Mouse (Mus musculus) MEL (cell line): ENCODE measurements around the gene E130116L18Rik. TPM values are rescaled to one million over a fixed set of nuclear protein-coding genes. Genes with fewer than 3 reads are reported as not detected.
A peak's percentile ranks its signal among the peaks of the same experiment; 100 is the strongest.

Experiments used
- DNase-seq: peaks from one replicate; pipeline ENCODE4 v3.0.0; 2011; ENCODE audit warnings: low read depth, low spot score
- H3K27ac ChIP-seq: 2 replicates; pipeline ENCODE4 v1.5.1; 2012; ENCODE audit warnings: low read depth, mild to moderate bottlenecking, control low read depth, low read length, moderate library complexity; ENCODE audit not compliant: control insufficient read depth
- H3K27me3 ChIP-seq, 2 experiments: fragments of 150-350 bp in 1 of 2; sonication (generic) in 1 of 2; 2 replicates each; pipeline ENCODE4 v1.6.1; 2012; ENCODE audit warnings: low read length in 2 of 2, mild to moderate bottlenecking in 2 of 2, improper control_type of control experiment in 1 of 2, moderate library complexity in 1 of 2; ENCODE audit not compliant: insufficient read depth in 2 of 2, control insufficient read depth in 1 of 2
- H3K36me3 ChIP-seq, 2 experiments: 2 replicates each; pipeline ENCODE4 v1.6.1; 2012 to 2014; ENCODE audit warnings: low read length in 2 of 2, improper control_type of control experiment in 1 of 2, inconsistent platforms in 1 of 2, mild to moderate bottlenecking in 1 of 2; ENCODE audit not compliant: insufficient read depth in 2 of 2, control insufficient read depth in 1 of 2
- H3K4me1 ChIP-seq, 2 experiments: fragments of 150-350 bp in 1 of 2; sonication (generic) in 1 of 2; 2 replicates each; pipeline ENCODE4 v1.6.1; 2012; ENCODE audit warnings: low read length in 2 of 2, improper control_type of control experiment in 1 of 2, mild to moderate bottlenecking in 1 of 2; ENCODE audit not compliant: insufficient read depth in 2 of 2, control insufficient read depth in 1 of 2
- H3K4me3 ChIP-seq, 2 experiments: fragments of 150-350 bp in 1 of 2; sonication (generic) in 1 of 2; 2 replicates each; pipeline ENCODE4 v1.5.1; 2012; ENCODE audit warnings: low read depth in 2 of 2, low read length in 2 of 2, mild to moderate bottlenecking in 2 of 2, moderate library complexity in 2 of 2, control low read depth in 1 of 2, improper control_type of control experiment in 1 of 2; ENCODE audit not compliant: control insufficient read depth in 1 of 2, insufficient read depth in 1 of 2
- H3K79me2 ChIP-seq: 2 replicates; pipeline ENCODE4 v1.6.1; 2012; ENCODE audit warnings: mild to moderate bottlenecking, low read length, moderate library complexity; ENCODE audit not compliant: control insufficient read depth, poor library complexity, insufficient read depth
- H3K9ac ChIP-seq: 2 replicates; pipeline ENCODE4 v1.6.1; 2012; ENCODE audit warnings: low read depth, mild to moderate bottlenecking, control low read depth, low read length, moderate library complexity; ENCODE audit not compliant: control insufficient read depth, poor library complexity, severe bottlenecking
- H3K9me3 ChIP-seq: fragments of 150-350 bp; sonication (generic); replicated peaks from 2 replicates; pipeline ENCODE4 v1.6.1; 2012; ENCODE audit warnings: mild to moderate bottlenecking, low read length, improper control_type of control experiment, moderate library complexity; ENCODE audit not compliant: insufficient read depth
- CHD1 ChIP-seq: IDR thresholded peaks from 2 replicates; pipeline ENCODE4 v1.6.1; 2012; ENCODE audit warnings: low read depth, mild to moderate bottlenecking, inconsistent platforms, low read length, improper control_type of control experiment
- CHD2 ChIP-seq: IDR thresholded peaks from 2 replicates; pipeline ENCODE4 v1.6.1; 2011; ENCODE audit warnings: low read length, improper control_type of control experiment
- CTCF ChIP-seq, 3 experiments: IDR thresholded peaks in 2 of 3; conservative IDR thresholded peaks in 1 of 3; 2 replicates each; pipeline ENCODE4 v1.5.1; 2011 to 2012; ENCODE audit warnings: low read length in 3 of 3, low read depth in 2 of 3, mild to moderate bottlenecking in 2 of 3, improper control_type of control experiment in 1 of 3, inconsistent platforms in 1 of 3, mixed read lengths in 1 of 3, moderate library complexity in 1 of 3; ENCODE audit not compliant: control insufficient read depth in 1 of 3, insufficient read depth in 1 of 3, poor library complexity in 1 of 3, severe bottlenecking in 1 of 3
- E2F4 ChIP-seq: IDR thresholded peaks from 2 replicates; pipeline ENCODE4 v1.6.1; 2011; ENCODE audit warnings: low read depth, low read length, improper control_type of control experiment, borderline replicate concordance
- ELF1 ChIP-seq: IDR thresholded peaks from 2 replicates; pipeline ENCODE4 v1.6.1; 2014; ENCODE audit warnings: low read depth, mild to moderate bottlenecking, inconsistent platforms, low read length, improper control_type of control experiment, moderate library complexity
- EP300 ChIP-seq, 2 experiments: IDR thresholded peaks; 2 replicates each; pipeline ENCODE4 v1.6.1; 2011; ENCODE audit warnings: improper control_type of control experiment in 2 of 2, low read length in 2 of 2, low read depth in 1 of 2, mild to moderate bottlenecking in 1 of 2
- ETS1 ChIP-seq: IDR thresholded peaks from 2 replicates; pipeline ENCODE4 v1.6.1; 2012; ENCODE audit warnings: low read depth, mild to moderate bottlenecking, inconsistent platforms, low read length, improper control_type of control experiment, moderate library complexity
- GABPA ChIP-seq: IDR thresholded peaks from 2 replicates; pipeline ENCODE4 v1.6.1; 2012; ENCODE audit warnings: low read depth, mild to moderate bottlenecking, inconsistent platforms, low read length, improper control_type of control experiment, moderate library complexity
- JUND ChIP-seq: IDR thresholded peaks from 2 replicates; pipeline ENCODE4 v1.6.1; 2011; ENCODE audit warnings: low read depth, mild to moderate bottlenecking, improper control_type of control experiment, low read length
- KAT2A ChIP-seq: conservative IDR thresholded peaks from 2 replicates; pipeline ENCODE4 v1.6.1; 2012; ENCODE audit warnings: low read depth, low read length, improper control_type of control experiment, inconsistent platforms
- MAFK ChIP-seq: IDR thresholded peaks from 2 replicates; pipeline ENCODE4 v1.6.1; 2011; ENCODE audit warnings: low read depth, mild to moderate bottlenecking, low read length, improper control_type of control experiment, borderline replicate concordance
- MAZ ChIP-seq: IDR thresholded peaks from 2 replicates; pipeline ENCODE4 v1.6.1; 2012; ENCODE audit warnings: low read depth, mild to moderate bottlenecking, inconsistent platforms, low read length, improper control_type of control experiment
- MEF2A ChIP-seq: IDR thresholded peaks from 2 replicates; pipeline ENCODE4 v1.6.1; 2014; ENCODE audit warnings: low read depth, mild to moderate bottlenecking, inconsistent platforms, low read length, improper control_type of control experiment; ENCODE audit not compliant: poor library complexity, insufficient replicate concordance, severe bottlenecking; ENCODE audit errors: extremely low read depth
- MXI1 ChIP-seq: IDR thresholded peaks from 2 replicates; pipeline ENCODE4 v1.6.1; 2011; ENCODE audit warnings: mild to moderate bottlenecking, low read depth, low read length, improper control_type of control experiment
- MYB ChIP-seq: IDR thresholded peaks from 2 replicates; pipeline ENCODE4 v1.6.1; 2011; ENCODE audit warnings: mild to moderate bottlenecking, low read depth, low read length, improper control_type of control experiment
- MYC ChIP-seq: IDR thresholded peaks from 2 replicates; pipeline ENCODE4 v1.6.1; 2011; ENCODE audit warnings: low read depth, mild to moderate bottlenecking, low read length, improper control_type of control experiment, moderate library complexity
- NELFE ChIP-seq: IDR thresholded peaks from 2 replicates; pipeline ENCODE4 v1.6.1; 2011; ENCODE audit warnings: low read depth, low read length, improper control_type of control experiment
- NRF1 ChIP-seq: IDR thresholded peaks from 2 replicates; pipeline ENCODE4 v1.6.1; 2014; ENCODE audit warnings: low read depth, mild to moderate bottlenecking, inconsistent platforms, low read length, improper control_type of control experiment, moderate library complexity; ENCODE audit not compliant: poor library complexity, insufficient read depth, severe bottlenecking
- POLR2A ChIP-seq, 2 experiments: IDR thresholded peaks; 2 replicates each; pipeline ENCODE4 v1.6.1; 2011 to 2012; ENCODE audit warnings: low read length in 2 of 2, mild to moderate bottlenecking in 2 of 2, control low read depth in 1 of 2, improper control_type of control experiment in 1 of 2, low read depth in 1 of 2, moderate library complexity in 1 of 2; ENCODE audit not compliant: control insufficient read depth in 1 of 2, insufficient read depth in 1 of 2, poor library complexity in 1 of 2
- POLR2AphosphoS2 ChIP-seq: IDR thresholded peaks from 2 replicates; pipeline ENCODE4 v1.6.1; 2011; ENCODE audit warnings: low read length, improper control_type of control experiment
- POLR2AphosphoS5 ChIP-seq: IDR thresholded peaks from 2 replicates; pipeline ENCODE4 v1.6.1; 2012; ENCODE audit warnings: low read depth, borderline replicate concordance, mild to moderate bottlenecking, inconsistent platforms, low read length, moderate library complexity, mixed read lengths
- RAD21 ChIP-seq: IDR thresholded peaks from 2 replicates; pipeline ENCODE4 v1.6.1; 2011; ENCODE audit warnings: mild to moderate bottlenecking, low read depth, low read length, improper control_type of control experiment
- RCOR1 ChIP-seq: IDR thresholded peaks from 2 replicates; pipeline ENCODE4 v1.6.1; 2012; ENCODE audit warnings: low read depth, mild to moderate bottlenecking, inconsistent platforms, low read length, improper control_type of control experiment
- SIN3A ChIP-seq: IDR thresholded peaks from 2 replicates; pipeline ENCODE4 v1.6.1; 2012; ENCODE audit warnings: low read length, improper control_type of control experiment, inconsistent platforms
- SMC3 ChIP-seq: IDR thresholded peaks from 2 replicates; pipeline ENCODE4 v1.6.1; 2011; ENCODE audit warnings: low read depth, low read length, improper control_type of control experiment
- TAL1 ChIP-seq: IDR thresholded peaks from 2 replicates; pipeline ENCODE4 v1.6.1; 2012; ENCODE audit warnings: mild to moderate bottlenecking, inconsistent platforms, low read length, moderate library complexity, mixed read lengths
- TBP ChIP-seq: IDR thresholded peaks from 2 replicates; pipeline ENCODE4 v1.8.0; 2011; ENCODE audit warnings: low read depth, low read length, improper control_type of control experiment
- TCF12 ChIP-seq: IDR thresholded peaks from 2 replicates; pipeline ENCODE4 v1.6.1; 2014; ENCODE audit warnings: low read depth, mild to moderate bottlenecking, inconsistent platforms, low read length, improper control_type of control experiment, moderate library complexity
- UBTF ChIP-seq: IDR thresholded peaks from 2 replicates; pipeline ENCODE4 v1.6.1; 2012; ENCODE audit warnings: low read depth, mild to moderate bottlenecking, inconsistent platforms, low read length, improper control_type of control experiment, moderate library complexity, borderline replicate concordance; ENCODE audit not compliant: insufficient read depth
- USF1 ChIP-seq: IDR thresholded peaks from 2 replicates; pipeline ENCODE4 v1.6.1; 2014; ENCODE audit warnings: low read depth, mild to moderate bottlenecking, inconsistent platforms, low read length, improper control_type of control experiment, moderate library complexity
- USF2 ChIP-seq, 2 experiments: IDR thresholded peaks; 2 replicates each; pipeline ENCODE4 v1.6.1; 2011 to 2012; ENCODE audit warnings: improper control_type of control experiment in 2 of 2, low read length in 2 of 2, borderline replicate concordance in 1 of 2, inconsistent platforms in 1 of 2, low read depth in 1 of 2, mild to moderate bottlenecking in 1 of 2; ENCODE audit not compliant: insufficient read depth in 1 of 2
- ZC3H11A ChIP-seq: IDR thresholded peaks from 2 replicates; pipeline ENCODE4 v1.6.1; 2012; ENCODE audit warnings: low read depth, mild to moderate bottlenecking, inconsistent platforms, low read length, improper control_type of control experiment
- ZKSCAN1 ChIP-seq: IDR thresholded peaks from 2 replicates; pipeline ENCODE4 v1.6.1; 2012; ENCODE audit warnings: low read depth, mild to moderate bottlenecking, inconsistent platforms, low read length, improper control_type of control experiment, moderate library complexity
- ZMIZ1 ChIP-seq: IDR thresholded peaks from 2 replicates; pipeline ENCODE4 v1.6.1; 2012; ENCODE audit warnings: low read depth, mild to moderate bottlenecking, inconsistent platforms, low read length, improper control_type of control experiment, moderate library complexity
- polyA plus RNA-seq, 2 experiments: library from polyadenylated mRNA; stranded (reverse) in 1 of 2; unstranded in 1 of 2; fragments of >175 nt in 1 of 2; fragments of >200 nt in 1 of 2; gene quantifications; 2 replicates each; pipeline versions ENCODE4 v1.2.1 to v1.2.4; 2012; ENCODE audit warnings: low replicate concordance in 2 of 2, low read depth in 1 of 2; ENCODE audit not compliant: insufficient read length in 2 of 2, insufficient read depth in 1 of 2, missing spikeins in 1 of 2
- total RNA-seq: library from RNA; depleted of rRNA; stranded (reverse); fragments of 300-350 nt; gene quantifications from 2 replicates; pipeline ENCODE4 v1.2.3, GENCODE M21; 2012; rRNA removed

Gene E130116L18Rik
- total RNA-seq (not detected in 2 replicates), polyA plus RNA-seq (not detected)

DNA sequence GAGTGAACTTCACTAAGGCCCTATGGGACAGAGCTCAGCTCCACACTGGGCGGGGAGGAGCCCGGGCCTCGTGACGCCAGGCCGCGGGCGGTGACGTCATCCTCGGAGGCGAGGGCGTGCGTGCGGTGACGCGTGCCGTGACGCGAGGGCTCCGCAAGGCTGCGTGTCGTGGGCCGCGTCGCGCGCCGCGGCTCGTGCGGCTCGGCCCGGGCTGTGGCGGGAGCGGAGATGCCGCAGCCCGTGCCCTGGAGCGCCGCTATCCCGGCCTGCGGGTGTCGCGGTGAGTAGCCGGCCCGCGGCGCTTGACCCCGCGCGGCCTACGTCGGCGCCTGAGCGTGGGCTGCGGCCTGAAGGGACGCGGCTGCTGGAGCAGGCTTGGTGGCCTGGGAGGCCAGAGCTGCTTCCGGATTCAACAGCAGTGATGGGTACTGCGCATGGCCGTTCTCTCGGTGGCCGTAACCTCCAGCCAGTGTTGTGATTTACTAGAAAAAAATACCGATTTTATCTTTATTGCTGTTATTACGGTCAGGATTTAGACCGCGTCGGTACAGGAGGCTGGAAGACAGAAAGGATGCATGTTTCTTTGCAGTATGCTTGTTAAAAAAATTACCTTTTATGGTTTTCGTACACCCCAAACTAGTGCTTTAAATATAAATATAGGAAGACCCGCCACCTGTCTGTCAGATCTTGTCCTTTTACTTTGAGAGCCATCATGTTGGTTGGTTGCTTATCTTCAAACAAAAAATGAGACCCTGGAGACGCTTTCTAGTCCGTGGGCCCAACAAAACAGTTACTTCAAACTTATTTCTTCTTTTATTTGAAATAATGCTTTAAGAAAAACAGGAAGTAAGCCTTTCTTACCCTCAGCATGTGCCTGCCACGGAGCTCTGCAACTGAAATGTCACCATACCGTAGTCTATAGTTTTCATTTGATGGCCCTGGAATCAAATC lies at the start of gene E130116L18Rik:
E130116L18Rik (minus strand) TSS at position 402 of the 951 bp plus-strand sequence.
- H3K36me3 ChIP-seq, result peaks cover 0 to 8% of the 10 kb centered on the region in 2 experiments; a peak in 2 of 4 replicates
- peak within 1 kb of the TSS; percentile 66 for H3K9ac ChIP-seq
- DNase-seq, result peak; percentile 88
- H3K9me3 ChIP-seq, result no peaks in the 10 kb centered on the region
- peaks cover 5 to 15% of the 10 kb centered on the region in 2 experiments for H3K27me3 ChIP-seq
- peak within 1 kb of the TSS; percentile 5; the same call in 1 of the 2 replicates for H3K27ac ChIP-seq
- H3K79me2 ChIP-seq, result no peaks in the 10 kb centered on the region; the same call in 1 of the 2 replicates
- peaks cover 0 to 6% of the 10 kb centered on the region in 2 experiments; a peak in 2 of 4 replicates for H3K4me1 ChIP-seq
- peak within 1 kb of the TSS; percentile 64 to 85 for H3K4me3 ChIP-seq
- no peak for TF ChIP-seq RAD21
- TF ChIP-seq MAZ, result no peak
- TF ChIP-seq NRF1, result peak; percentile 55; the same call in 1 of the 2 replicates
- TF ChIP-seq MXI1, result peak; percentile 57
- TF ChIP-seq NELFE, result peak; percentile 57
- no peak for TF ChIP-seq ZMIZ1
- TF ChIP-seq MYB, result no peak
- no peak for TF ChIP-seq MEF2A
- TF ChIP-seq USF2 (IDR thresholded peaks at IDR 0.05; ENCODE audit: borderline replicate concordance in 1 of 2, insufficient read depth in 1 of 2, low read depth in 1 of 2, low read length in 2 of 2), result no peak
- TF ChIP-seq USF1, result peak; percentile 68
- TF ChIP-seq ETS1, result peak; percentile 53; the same call in 1 of the 2 replicates
- TF ChIP-seq TCF12, result no peak
- TF ChIP-seq KAT2A, result no peak
- peak; percentile 62 to 77; a peak in 3 of 4 replicates for TF ChIP-seq POLR2A (IDR thresholded peaks at IDR 0.05; ENCODE audit: control insufficient read depth in 1 of 2, insufficient read depth in 1 of 2, low read depth in 1 of 2, low read length in 2 of 2, poor library complexity in 1 of 2)
- no peak for TF ChIP-seq E2F4
- no peak for TF ChIP-seq POLR2AphosphoS2
- no peak for TF ChIP-seq MAFK
- no peak for TF ChIP-seq CTCF (IDR thresholded peaks at IDR 0.05 in 2 of 3, conservative IDR thresholded peaks at IDR 0.05 in 1 of 3; ENCODE audit: control insufficient read depth in 1 of 3, insufficient read depth in 1 of 3, low read depth in 2 of 3, low read length in 3 of 3, poor library complexity in 1 of 3, severe bottlenecking in 1 of 3)
- no peak for TF ChIP-seq TAL1
- TF ChIP-seq CHD1, result no peak
- no peak for TF ChIP-seq JUND
- TF ChIP-seq CHD2, result no peak
- no peak for TF ChIP-seq POLR2AphosphoS5
- no peak for TF ChIP-seq TBP
- TF ChIP-seq SMC3, result no peak
- TF ChIP-seq UBTF, result 0 out of 2 replicates have a peak, but pooled peaks have one; percentile 16
- peak; percentile 83; the same call in 1 of the 2 replicates for TF ChIP-seq GABPA
- TF ChIP-seq EP300 (IDR thresholded peaks at IDR 0.05; ENCODE audit: low read depth in 1 of 2, low read length in 2 of 2), result no peak
- TF ChIP-seq MYC, result peak; percentile 84; the same call in 1 of the 2 replicates
- peak; percentile 61 for TF ChIP-seq SIN3A
- TF ChIP-seq ZC3H11A, result no peak
- peak; percentile 71; the same call in 1 of the 2 replicates for TF ChIP-seq RCOR1
- peak; percentile 77 for TF ChIP-seq ELF1
- no peak for TF ChIP-seq ZKSCAN1
